16 mouse cellular contexts compared by ENCODE assay signal in genomic region chr7:136032026-136032425, GRCm38 (mm10).
"Had no signal": no experiment of that assay in that cellular context is flagged by ENCODE, and none has a peak within 500 bp of the region (broad histone marks: within the 10 kb centered on the region; RNA-seq: fewer than 3 reads in every experiment).

No protein-coding gene starts in this region.

- H3K4me2 ChIP-seq: liver, embryonic 11.5 days; liver, embryonic 15.5 days; neural tube, embryonic 13.5 days; stomach, embryonic 15.5 days had no signal

- H3K27me3 ChIP-seq: liver, embryonic 15.5 days; neural tube, embryonic 13.5 days; stomach, embryonic 15.5 days had no signal

- H3K36me3 ChIP-seq: limb, embryonic 10.5 days; liver, embryonic 15.5 days; midbrain, embryonic 10.5 days; neural tube, embryonic 13.5 days; stomach, embryonic 15.5 days had no signal

- H3K27ac ChIP-seq: layer of hippocampus, adult 2 months; limb, embryonic 10.5 days; liver, embryonic 15.5 days; midbrain, embryonic 10.5 days; stomach, embryonic 15.5 days had no signal

- ATAC-seq: lung, postnatal 0 days had no signal

- H3K4me3 ChIP-seq: layer of hippocampus, adult 2 months; limb, embryonic 10.5 days; liver, embryonic 15.5 days; midbrain, embryonic 10.5 days; neural tube, embryonic 13.5 days; stomach, embryonic 15.5 days had no signal

- DNase-seq: kidney, adult 18-20 months; kidney, postnatal 10 days; kidney, postnatal 4 days; lung, adult 2 months; lung, postnatal 4 days; midbrain, embryonic 14.5 days; right cerebral cortex, postnatal 14 days; thymus, postnatal 14 days had no signal

- H3K9me3 ChIP-seq: limb, embryonic 10.5 days; liver, embryonic 15.5 days; midbrain, embryonic 10.5 days; neural tube, embryonic 13.5 days; stomach, embryonic 15.5 days had no signal

- H3K9ac ChIP-seq: liver, embryonic 15.5 days; neural tube, embryonic 13.5 days; stomach, embryonic 15.5 days had no signal

- H3K4me1 ChIP-seq: liver, embryonic 15.5 days; midbrain, embryonic 10.5 days; stomach, embryonic 15.5 days had no signal
